Mouse (Mus musculus) stomach, postnatal 0 days (tissue): ENCODE data around the gene Nmt1. TPM values are rescaled to one million over a fixed set of nuclear protein-coding genes. Genes with fewer than 3 reads are reported as not detected.

Experiments used
- ATAC-seq: fragments of 200-750 bp; cut with Nextera tagmentation; 2 replicates; pipeline ENCODE4 v1.8.0; 2017; ENCODE audit not compliant: low FRiP score, low TSS enrichment
- DNase-seq: peaks from one replicate; pipeline ENCODE4 v3.0.0-alpha.2; 2016; ENCODE audit warnings: low spot score
- H3K27ac ChIP-seq: fragments of 300-500 bp; sonication (generic); replicated peaks from 2 replicates; pipeline ENCODE4 v1.5.1; 2014; ENCODE audit warnings: mild to moderate bottlenecking, control low read depth
- H3K27me3 ChIP-seq: fragments of 300-500 bp; sonication (generic); 2 replicates; pipeline ENCODE4 v1.6.1; 2014; ENCODE audit warnings: low read length; ENCODE audit not compliant: control insufficient read depth, insufficient read depth
- H3K36me3 ChIP-seq: fragments of 300-500 bp; sonication (generic); 2 replicates; pipeline ENCODE4 v1.6.1; 2014; ENCODE audit warnings: low read length, mixed read lengths; ENCODE audit not compliant: control insufficient read depth, insufficient read depth
- H3K4me1 ChIP-seq: fragments of 300-500 bp; sonication (generic); replicated peaks from 2 replicates; pipeline ENCODE4 v1.6.1; 2014; ENCODE audit warnings: antibody characterized with exemption; ENCODE audit not compliant: control insufficient read depth, insufficient read depth
- H3K4me2 ChIP-seq: fragments of 300-500 bp; sonication (generic); replicated peaks from 2 replicates; pipeline ENCODE4 v1.6.1; 2014; ENCODE audit warnings: low read depth, mild to moderate bottlenecking, control low read depth, moderate library complexity
- H3K4me3 ChIP-seq: fragments of 300-500 bp; sonication (generic); 2 replicates; pipeline ENCODE4 v1.5.1; 2014; ENCODE audit warnings: low read depth, low read length, control low read depth
- H3K9ac ChIP-seq: fragments of 300-500 bp; sonication (generic); 2 replicates; pipeline ENCODE4 v1.6.1; 2014; ENCODE audit warnings: mild to moderate bottlenecking, low read length, control low read depth, mixed read lengths
- H3K9me3 ChIP-seq: fragments of 300-500 bp; sonication (generic); 2 replicates; pipeline ENCODE4 v1.6.1; 2016; ENCODE audit warnings: low read length; ENCODE audit not compliant: control insufficient read depth
- CTCF ChIP-seq: IDR thresholded peaks from 2 replicates; pipeline ENCODE4 v1.5.1; 2016; ENCODE audit warnings: antibody characterized with exemption, low read depth, mild to moderate bottlenecking, moderate library complexity
- EP300 ChIP-seq: optimal IDR thresholded peaks from 2 replicates; pipeline ENCODE3; 2016; ENCODE audit warnings: antibody characterized with exemption
- WGBS: fragments of 180-500 bp; shearing (Covaris S2); extraction: QIAGEN DNeasy Blood & Tissue Kit; methylation state at CpG from one replicate; pipeline ENCODE4 v1.1.7; 2014; 5-methylcytosine and 5-hydroxymethylcytosine counted together
- polyA plus RNA-seq: library from polyadenylated mRNA; unstranded; fragments of >200 nt; fragmentation: Nextera tagmentation; extraction: Ambion mirVana; gene quantifications from 2 replicates; pipeline ENCODE4 v1.2.1, GENCODE M21; 2015

The Nmt1 gene
- polyA plus RNA-seq, 1 experiment from 2014 or later: 52.3 TPM

DNA sequence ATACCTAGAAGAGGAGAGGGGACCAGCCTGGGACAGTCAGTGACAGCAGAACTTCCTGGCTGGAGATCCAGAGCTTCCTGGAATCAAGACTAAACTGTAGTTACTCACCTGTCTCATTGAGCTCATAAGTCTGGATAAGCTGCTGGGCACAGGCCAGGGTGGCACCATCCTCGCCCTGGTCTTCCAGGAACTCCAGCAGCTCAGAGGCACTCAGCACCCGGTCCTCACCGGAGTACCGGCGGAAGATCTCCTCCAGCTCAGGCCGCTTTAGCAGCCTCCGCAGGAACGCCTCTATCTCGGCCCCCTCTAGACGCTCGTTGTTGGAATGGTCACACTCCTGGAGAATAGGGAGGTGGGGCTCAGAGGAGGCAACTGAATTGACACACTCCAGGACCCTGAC lies 50.1 kb downstream of the Nmt1 start:
- ATAC-seq: no peak
- no peak for TF ChIP-seq EP300
- no peak for TF ChIP-seq CTCF
- no peak for DNase-seq
- Histone ChIP-seq H3K9ac (no peak overlapping the region), H3K9me3 (no peaks in the 10 kb centered on the region), H3K4me3 (no peak overlapping the region), H3K36me3 (no peaks in the 10 kb centered on the region), H3K4me1 (no peaks in the 10 kb centered on the region), H3K27me3 (no peaks in the 10 kb centered on the region), H3K27ac (no peak overlapping the region), H3K4me2 (no peak overlapping the region)
- 82% methylated on average over 11 of the region's 11 CpGs for WGBS

DNA sequence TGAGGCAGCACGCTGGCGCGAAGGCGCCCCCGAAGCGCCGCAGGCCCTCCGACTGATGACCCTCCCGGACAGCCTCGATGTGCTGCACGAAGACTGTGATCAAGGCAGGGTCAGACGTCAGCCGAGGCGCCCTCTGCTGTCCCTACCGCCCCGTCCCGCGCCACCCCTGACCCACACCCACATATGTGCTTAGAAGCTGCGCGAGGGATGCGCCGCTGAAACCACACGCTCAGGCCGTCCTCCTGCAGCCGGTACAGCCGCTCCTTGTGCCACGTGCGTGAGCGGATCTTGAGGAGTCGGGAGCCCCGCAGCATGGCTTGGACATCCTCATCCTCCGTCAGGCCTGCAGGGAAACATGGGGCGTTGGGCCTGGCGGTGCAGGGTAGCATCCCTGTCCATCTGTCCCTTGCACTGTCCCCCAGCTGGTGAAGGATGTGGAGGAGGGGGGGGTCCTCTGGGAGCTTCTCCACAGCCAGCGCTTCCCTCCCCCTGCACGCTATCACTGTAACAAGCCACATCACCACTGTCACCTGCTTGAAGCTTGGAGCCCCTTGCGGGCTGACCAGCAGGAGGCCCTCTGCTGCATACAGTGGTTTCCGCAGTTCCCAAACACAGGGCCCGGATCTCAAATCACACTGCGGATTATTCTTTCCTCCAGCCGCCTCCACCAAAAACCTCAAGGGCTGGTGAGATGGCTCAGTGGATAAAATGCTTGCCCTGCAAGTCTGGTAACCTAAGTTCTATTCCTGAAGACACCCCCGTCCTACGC lies 52.5 kb downstream of the Nmt1 start:
- Histone ChIP-seq H3K9ac (peak overlapping the region; percentile 38; the same call in 1 of the 2 replicates), H3K4me3 (peak overlapping the region; percentile 22), H3K27ac (no peak overlapping the region), H3K9me3 (no peaks in the 10 kb centered on the region), H3K4me2 (peak overlapping the region; percentile 34), H3K4me1 (no peaks in the 10 kb centered on the region), H3K36me3 (no peaks in the 10 kb centered on the region), H3K27me3 (no peaks in the 10 kb centered on the region)
- no peak for DNase-seq
- peak; percentile 60 for TF ChIP-seq CTCF
- TF ChIP-seq EP300: no peak
- ATAC-seq: peak; percentile 51; the same call in 1 of the 2 replicates
- 12% methylated on average over 42 of the region's 43 CpGs for WGBS

DNA sequence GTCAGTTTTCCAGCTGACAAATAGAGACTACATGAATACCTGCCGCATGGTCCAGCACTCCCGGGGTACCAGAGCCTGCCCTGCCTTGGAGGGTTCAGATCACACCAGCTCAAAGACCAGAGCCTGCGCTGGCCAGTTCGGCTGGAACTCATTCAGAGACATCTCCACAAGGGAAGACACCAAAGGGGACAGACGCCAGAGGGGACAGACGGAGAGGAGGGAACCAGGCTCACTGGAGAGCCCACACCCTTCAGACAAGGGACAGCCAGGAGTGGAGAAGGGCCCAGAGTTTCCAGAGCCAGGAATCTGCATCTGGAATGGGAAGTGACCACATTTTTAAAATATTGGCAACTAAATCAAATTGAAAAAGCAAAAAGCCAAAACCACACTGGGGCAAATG lies 53.6 kb downstream of the Nmt1 start:
- WGBS: 75% methylated on average over 6 of the region's 6 CpGs
- no peak overlapping the region for H3K4me3 ChIP-seq
- TF ChIP-seq CTCF (no peak), EP300 (no peak)
- no peak for DNase-seq
- no peaks in the 10 kb centered on the region for H3K27me3 ChIP-seq
- no peaks in the 10 kb centered on the region for H3K36me3 ChIP-seq
- no peak overlapping the region for H3K4me2 ChIP-seq
- no peak overlapping the region for H3K9ac ChIP-seq
- H3K4me1 ChIP-seq: no peaks in the 10 kb centered on the region
- peak; percentile 36; the same call in 1 of the 2 replicates for ATAC-seq
- no peaks in the 10 kb centered on the region for H3K9me3 ChIP-seq
- H3K27ac ChIP-seq: no peak overlapping the region

DNA sequence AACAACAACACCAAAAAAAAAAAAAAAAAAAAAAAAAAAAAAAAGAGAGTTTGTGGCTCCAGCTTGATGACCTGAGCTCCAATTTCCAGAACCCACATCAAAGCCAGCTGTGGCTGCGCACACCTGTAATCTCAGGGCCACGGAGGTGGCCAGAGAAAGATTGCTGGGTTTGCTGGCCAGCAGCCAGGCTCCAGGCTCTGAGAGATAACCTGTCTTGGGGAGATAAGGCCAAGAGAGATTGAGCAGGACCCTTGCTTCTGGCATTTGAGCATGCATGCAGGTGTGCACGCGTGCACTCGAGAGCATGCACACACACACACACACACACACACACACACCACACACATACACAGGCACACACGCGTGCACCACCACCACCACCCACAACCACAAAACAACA lies 65.3 kb downstream of the Nmt1 start:
- H3K36me3 ChIP-seq: no peaks in the 10 kb centered on the region
- ATAC-seq (0 out of 2 replicates have a peak, but pooled peaks have one; percentile 9), DNase-seq (peak; percentile 72)
- H3K27me3 ChIP-seq: no peaks in the 10 kb centered on the region
- WGBS: 72% methylated on average over 7 of the region's 7 CpGs
- no peaks in the 10 kb centered on the region for H3K9me3 ChIP-seq
- H3K27ac ChIP-seq: 0 out of 2 replicates have a peak overlapping the region, but pooled peaks have one; percentile 35
- 0 out of 2 replicates have a peak, but pooled peaks cover 2% of the 10 kb centered on the region for H3K4me1 ChIP-seq
- TF ChIP-seq CTCF (no peak), EP300 (no peak)
- no peak overlapping the region for H3K9ac ChIP-seq
- H3K4me2 ChIP-seq: no peak overlapping the region
- H3K4me3 ChIP-seq: no peak overlapping the region

DNA sequence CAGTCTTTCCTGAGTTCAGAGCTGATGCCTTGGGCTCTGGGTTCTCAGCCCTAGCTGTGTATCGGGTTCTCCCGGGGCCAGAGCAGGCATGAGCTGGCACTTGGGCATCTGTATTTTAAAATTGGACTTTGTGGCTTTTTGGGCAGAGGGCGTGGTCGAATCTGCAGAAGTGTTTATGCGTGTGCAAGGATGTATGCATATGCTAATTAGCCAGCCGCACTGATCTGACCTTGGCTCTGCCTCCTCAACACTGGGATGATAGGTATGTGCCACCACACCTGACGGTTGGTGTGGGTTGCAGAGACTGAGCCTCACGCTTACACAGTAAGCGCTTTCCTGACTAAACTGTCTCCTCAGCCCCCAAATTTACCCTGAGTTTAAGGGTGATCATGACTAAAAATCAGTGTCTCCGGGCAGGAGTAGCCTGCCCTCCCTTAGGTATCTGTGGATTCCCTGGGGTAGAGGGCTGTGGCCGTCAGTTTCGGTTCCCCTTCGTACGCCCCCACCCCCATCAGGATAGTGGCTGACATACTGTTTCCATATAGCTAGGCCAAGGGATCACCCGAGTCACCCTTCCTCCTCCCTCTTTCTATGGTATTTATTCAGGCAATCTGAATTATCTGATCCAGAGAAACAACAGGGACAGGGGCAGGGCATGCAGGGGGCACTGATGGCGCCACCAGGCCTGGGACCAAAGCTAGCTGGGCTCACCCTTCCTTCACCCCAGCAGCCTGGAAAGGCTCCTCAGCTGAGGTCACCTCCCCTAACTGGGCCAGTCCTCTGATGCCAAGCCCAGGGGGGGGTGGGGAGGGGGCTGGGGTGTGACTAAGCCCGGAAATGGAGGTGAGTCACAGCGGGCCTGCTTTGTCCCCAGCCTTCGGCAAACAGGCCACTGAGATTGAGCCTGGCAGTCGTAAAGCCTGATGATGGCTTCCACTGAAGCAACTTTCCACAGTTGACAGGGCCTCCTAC lies 66.2 kb downstream of the Nmt1 start:
- H3K4me2 ChIP-seq: no peak overlapping the region
- no peak overlapping the region for H3K4me3 ChIP-seq
- ATAC-seq: peak; percentile 90
- no peaks in the 10 kb centered on the region for H3K9me3 ChIP-seq
- 50% methylated on average over 20 of the region's 20 CpGs for WGBS
- TF ChIP-seq CTCF (no peak), EP300 (no peak)
- H3K4me1 ChIP-seq: 0 out of 2 replicates have a peak, but pooled peaks cover 2% of the 10 kb centered on the region
- H3K9ac ChIP-seq: no peak overlapping the region
- DNase-seq: peak; percentile 95
- no peaks in the 10 kb centered on the region for H3K27me3 ChIP-seq
- peak overlapping the region; percentile 49 for H3K27ac ChIP-seq
- H3K36me3 ChIP-seq: no peaks in the 10 kb centered on the region
